Mouse (Mus musculus) fat pad, adult 2 months (tissue): ENCODE results near the gene Fktn.
"Not testable (repeated sequence)": the region's sequence is repeated elsewhere in the genome, so short reads cannot be mapped to it uniquely, and the experiment has no call there.

Experiments used
- DNase-seq: peaks from one replicate; pipeline ENCODE4 v3.0.0-alpha.2; 2011; ENCODE audit warnings: low read depth, low spot score; ENCODE audit errors: extremely low read depth

Fktn gene

DNA sequence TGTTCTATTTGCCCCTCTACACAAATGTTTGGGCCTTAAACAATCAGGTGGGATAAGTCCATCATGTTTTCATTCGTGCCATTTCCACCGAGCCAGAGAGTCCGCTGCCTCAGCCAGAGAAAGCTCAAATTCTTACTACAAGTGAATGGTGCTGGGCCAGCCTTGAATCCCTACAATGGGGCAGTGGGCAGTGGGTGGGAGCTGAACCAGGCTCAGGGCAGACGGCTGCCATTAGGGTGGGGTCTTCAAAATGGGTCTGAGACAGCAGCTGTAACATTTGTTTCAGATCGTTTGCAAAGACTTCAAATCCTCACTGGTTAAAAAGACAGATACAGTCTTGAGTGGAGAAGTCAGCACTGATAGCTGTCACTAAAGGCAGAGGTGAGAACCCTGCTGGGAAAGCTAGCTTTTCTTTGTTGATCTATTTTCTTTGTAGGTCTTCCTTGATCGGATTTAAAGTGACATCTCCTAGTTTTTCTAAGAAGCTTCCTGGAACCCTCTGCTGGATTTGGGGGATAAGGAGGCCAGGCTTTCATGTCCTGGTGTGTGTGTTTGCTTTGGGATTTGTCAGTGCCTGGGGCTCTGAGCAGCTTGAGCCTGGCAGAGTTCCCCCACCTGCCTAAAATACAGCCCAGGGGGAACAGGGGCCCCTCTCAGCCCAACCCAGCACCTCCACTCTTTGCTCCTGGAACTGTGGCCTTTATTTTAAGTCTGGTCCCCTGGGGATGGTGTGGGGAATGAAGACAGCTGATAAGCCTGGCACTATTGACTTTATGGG lies 57.3 kb downstream of the Fktn start:
- DNase-seq, result no peak

DNA sequence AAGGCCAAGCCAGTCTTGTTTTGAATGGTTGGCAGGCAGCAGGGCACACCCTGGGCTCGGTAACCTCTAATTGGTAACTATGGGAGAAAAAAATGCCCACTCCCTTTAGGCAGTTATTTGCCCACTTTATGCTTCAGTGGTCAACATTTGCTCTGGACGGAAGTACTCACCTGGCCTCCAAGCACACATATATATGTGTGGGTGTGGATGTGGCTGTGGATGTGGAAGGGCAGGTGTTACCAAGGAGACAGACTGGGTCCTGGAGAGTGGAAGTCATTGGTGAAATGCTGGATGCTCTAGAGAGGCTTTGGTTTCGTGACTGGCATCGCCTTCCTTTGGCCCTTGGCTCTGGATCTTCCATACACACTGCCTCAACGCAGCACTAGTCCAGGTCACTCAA lies 58.2 kb downstream of the Fktn start:
- no peak for DNase-seq

DNA sequence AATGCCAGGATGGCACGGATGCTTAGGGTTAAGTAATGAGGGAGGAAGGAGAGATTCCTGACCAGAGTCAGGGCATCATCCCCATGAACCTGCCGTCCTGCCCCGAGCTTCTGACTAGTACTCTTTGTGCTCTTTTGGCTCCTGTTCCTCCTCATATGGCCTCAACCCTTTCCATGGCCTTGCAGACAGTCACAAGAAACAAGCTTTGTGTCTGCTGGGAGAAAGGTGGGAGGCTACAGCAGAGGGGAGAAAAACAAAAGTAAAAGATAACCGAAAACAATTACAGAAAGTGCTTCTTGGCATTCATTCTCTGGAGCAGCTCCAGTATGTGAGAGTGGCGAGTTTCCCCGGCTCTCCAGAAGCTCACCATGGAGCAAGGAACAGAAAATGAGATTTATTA lies 60.1 kb downstream of the Fktn start:
- DNase-seq, result no peak

DNA sequence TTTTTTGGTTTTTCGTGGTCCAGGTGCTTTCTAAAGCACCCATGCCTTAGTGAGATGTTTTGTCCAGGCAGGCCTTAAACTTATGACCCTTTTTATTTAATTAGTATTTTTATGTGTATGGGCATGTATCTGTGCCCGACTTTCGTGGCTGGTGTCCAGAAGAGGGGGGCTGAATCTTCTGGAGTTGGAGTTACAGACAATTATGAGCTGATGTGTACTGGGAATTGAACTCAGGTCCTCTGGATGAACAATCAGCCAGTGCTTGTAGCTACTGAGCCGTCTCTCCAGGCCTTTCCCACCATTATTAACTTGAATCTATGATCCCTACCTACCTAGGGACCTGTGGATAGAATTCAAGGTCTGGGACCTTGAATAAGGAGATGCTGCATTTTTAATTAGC lies 67.6 kb downstream of the Fktn start:
- DNase-seq, result no peak

DNA sequence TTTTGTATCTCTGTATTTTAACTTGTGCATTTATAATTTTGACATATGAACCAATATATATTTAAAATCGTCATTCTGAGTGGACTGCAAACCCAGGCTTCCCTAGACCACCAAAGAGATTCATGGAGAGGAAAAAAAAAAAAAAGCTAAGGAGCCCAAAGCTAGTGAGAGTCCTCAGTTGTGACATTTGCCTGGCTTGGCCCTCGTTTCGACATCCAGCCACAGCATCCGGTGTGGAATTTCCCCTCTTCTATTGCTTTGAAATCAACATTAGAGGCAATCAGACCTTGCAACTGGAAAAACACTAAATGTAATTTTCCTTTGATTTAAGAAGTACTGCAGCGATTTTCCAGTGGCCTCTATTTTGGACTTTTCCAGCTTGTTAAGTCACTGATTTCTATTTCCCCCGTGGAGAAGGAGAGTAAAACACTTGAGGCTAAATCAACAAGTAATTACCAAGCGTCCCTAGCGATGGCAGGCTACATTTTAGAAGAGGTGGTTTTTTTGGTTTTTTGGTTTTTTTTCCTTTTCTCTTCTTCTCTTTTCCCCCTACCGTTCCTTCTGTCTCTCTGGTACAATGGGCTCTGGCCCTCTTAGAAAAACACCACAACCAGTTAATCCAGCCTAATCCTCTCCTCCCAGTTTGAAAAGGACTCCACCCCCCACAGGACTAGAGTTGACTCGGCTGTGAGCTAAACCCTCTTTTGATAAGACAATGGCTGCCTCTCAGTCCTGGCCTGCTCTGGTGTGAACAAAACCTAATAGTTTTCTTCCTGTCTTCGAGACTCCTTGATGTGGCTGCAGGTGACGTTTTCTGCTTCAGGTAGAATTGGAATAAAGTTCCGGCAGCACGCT lies 68.6 kb downstream of the Fktn start:
- no peak for DNase-seq

DNA sequence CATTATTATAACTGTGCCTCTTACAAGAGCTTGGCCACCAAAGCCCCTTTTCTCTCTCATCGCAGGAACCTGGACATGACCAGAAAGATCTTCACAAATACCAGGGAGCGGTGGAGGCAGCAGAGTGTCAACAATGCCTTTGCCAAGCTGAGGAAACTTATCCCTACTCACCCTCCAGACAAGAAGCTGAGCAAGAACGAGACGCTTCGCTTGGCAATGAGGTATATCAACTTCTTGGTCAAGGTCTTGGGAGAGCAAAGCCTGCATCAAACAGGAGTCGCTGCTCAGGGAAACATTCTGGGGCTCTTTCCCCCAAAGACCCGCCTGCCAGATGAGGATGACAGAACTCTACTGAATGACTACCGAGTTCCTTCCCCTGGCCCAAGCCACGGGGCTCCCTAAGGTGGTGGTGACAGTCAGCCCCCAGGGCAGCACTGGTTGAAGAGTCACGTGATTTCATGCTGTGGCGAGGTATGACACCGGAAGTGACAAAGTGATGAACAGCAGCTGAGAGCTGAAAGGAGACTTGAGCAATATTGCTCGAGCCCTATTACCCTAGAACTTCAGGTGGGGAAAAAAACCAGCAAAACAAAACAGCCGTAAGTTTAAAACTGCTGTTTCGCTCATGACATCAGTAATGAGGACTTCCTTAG lies 72.1 kb downstream of the Fktn start:
- no peak for DNase-seq

DNA sequence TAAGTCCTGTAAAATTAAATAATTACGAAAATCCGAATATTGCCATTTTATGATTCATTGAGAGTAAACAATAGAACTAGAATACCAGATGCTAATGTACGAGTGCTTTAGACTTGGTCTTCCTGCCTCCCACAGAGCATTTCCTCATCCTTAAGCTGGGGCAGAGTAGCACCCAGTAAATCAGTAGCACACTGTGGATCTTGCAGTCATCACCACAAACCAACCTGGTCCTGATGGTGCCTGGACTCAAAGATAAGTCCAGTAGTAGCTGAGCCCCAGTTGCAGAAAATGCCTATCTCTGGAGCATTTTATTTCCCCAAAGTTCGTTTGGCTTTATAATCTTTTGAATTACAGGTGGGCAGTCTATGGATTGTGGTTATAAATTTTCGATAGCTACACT lies 73.1 kb downstream of the Fktn start:
- no peak for DNase-seq

DNA sequence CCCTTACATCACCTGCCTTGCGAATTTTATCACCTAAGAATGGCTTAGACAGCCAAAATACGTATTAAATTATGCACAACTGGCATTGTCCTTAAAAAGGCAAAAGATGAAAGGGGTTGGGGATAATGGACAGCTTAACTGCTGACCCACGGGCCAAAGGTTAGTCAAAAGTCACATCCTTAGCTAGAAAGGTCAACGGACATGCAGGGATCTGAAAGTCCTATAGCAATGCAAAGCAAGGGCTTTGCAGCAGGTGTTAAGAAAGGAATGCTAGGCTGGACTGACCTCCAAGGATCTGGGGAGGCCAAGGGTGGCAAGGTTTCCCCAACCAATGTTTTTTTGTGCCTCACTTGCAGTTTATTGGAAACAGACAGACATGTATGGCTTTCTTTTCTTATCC lies 75.5 kb downstream of the Fktn start:
- DNase-seq, result no peak

DNA sequence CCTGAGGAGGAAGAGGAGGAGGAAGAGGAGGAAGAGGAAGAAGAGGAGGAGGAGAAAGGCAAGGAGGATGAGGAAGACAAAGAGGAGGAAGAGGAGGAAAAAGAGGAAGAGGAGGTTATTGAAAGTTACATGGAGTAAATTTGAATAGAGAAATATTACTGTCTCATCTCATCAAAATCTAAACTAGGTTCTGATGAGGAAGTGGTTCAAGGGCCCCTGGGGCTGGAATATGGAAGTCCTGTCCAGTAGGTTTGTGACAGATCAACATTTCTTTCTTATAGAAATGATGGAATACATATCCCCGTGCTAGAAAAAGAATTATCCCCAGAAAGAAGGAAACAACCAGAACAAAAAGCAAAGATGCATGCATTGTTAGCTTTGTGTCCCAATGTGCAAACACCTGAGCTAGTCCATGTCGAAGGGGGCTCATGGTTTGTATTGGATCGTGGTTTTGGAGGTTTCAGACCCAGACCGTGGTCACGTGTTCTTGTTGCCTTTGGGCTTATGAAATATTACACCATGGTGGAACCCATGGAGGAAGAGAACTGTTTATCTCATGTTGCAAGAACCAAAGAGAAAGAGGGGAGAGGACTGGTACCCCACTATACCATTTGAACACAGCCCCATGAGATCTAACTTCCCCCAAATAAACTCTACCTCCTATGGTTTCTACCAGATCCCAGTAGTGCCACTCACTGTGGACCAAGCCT lies 80.6 kb downstream of the Fktn start:
- no peak for DNase-seq

DNA sequence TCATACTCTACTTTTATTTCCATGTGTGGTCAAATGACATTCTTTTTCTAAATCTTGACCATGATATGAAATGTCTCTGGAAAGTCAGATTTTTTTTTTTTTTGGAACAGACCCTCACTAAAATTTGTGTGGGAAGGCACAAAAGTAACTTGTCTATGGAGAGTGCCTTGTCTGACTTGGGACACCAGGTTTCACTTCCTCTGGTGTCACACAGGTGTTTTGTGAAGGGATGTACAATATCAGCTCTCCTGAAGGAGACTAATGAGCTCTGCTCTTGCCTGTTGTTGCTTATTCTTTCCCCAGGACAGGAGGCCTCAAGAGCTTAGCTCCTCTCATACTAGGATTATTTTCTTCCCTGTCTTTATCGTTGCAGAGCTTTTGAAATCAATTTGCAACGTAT lies 81.3 kb downstream of the Fktn start:
- DNase-seq, result no peak

DNA sequence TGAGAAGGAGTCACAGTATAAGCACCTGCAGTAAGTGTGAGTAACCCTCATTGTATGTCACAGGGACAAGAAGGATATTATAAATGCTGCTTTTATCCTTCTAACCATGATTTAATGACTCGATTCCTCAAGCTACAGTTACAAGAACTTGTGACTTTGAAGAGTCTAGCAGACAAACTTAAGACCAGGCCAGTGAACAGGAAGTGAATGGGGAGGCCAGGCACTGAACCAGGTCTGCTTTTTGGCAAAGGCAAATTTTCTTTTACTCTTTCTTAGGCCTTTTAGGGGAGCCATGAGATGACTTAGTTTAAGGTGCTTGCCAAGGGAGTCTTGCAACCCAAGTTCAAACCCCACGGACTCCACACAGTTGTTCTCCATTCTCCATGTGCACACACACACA lies 81.9 kb downstream of the Fktn start:
- DNase-seq, result no peak

DNA sequence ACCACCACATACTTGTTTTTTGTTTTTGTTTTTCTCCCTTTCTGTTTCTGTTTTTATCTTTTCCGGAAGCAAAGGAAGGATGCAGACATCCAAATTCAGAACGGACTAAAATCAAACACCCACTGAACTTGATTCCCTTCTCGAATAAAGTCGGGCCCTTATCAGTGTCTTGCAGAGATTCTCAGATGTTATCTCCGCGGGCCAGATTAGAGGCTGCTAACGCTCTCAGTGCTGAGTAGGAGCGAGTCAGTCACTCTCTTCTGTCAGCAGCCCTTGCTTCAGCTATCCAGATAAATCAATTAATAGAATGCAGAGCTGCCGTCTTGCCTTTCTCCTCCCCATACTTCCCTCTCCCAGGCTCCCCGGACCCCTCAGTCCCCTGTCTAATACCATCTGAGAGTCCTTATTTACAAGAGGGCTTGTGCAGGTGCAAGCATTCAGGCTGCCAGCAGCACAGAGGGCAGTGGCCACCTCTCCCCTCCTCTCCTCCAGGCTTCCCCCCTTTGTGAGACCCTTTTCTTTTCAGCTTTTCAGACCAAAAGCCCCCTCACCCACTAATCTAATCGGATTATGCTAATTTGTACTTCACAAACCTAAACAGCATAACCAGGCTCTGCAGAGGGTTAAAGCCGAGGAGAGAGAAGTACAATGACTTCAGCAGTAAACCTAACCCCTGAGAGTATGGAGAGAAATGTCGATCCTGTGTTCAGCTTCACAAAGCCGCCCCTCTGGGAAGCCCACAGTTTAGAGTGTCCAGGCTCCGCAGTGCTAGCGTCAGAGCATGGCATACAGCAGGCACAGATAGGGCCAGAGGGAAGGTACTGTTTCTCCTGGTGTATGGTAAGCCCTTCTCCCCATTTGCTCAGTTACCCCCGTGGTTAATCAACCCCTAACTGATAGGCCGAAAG lies 83.3 kb downstream of the Fktn start:
- no peak for DNase-seq

DNA sequence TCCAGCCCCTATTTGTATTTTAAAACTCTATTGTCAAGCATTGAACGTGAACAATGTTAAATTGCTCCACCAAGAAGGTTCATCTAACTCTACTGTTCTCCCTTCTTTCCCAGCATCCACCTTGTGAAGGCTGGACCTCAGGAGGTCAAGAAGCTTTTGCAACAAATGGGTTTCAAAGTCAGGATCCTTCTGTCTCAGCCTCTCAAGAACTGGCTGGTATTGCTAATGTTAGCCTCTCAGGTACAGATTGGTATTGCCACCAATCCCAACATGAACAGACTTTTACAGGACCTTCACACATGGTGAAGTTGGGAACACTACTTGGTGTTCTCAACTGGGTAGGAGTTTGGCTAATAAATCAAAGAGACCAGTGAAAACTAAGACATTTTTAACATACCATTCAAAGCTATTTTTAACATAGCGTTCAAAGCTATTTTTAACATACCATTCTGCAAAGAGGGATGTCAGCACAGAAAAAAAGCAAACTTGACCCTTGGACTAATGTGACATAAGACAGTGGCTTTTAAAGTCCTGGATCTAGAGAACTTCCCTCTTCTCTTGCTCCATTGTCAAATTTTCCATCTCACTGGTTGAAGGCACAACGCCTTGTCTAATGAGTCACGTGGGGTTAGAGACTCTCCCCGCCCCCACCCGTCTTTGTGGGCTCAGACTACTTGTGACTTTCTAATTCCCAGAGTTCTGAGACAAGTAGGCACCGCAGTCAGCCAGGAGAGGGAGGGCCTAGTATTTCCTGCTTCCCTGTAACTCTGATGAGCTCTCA lies 85.3 kb downstream of the Fktn start:
- DNase-seq, result no peak

DNA sequence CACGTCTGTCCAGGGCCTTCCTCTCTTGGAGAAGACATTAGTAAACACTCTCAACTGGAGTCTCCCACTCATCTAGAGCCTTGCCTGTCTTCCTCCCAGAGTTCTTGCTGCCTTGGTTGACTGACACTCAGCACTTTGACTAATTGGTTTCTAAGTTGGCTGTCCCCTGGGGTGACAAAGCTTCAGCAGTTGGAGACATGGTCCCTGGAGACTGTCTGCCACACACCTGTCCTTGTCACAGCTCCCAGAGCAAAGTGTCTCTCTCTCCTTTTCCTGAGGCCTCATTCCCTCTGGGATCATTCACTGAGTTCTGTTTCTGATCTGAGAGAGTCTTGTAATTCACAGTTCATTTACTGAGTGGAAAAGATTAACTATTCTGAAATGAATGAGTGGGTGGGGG lies 86.0 kb downstream of the Fktn start:
- DNase-seq, result no peak

DNA sequence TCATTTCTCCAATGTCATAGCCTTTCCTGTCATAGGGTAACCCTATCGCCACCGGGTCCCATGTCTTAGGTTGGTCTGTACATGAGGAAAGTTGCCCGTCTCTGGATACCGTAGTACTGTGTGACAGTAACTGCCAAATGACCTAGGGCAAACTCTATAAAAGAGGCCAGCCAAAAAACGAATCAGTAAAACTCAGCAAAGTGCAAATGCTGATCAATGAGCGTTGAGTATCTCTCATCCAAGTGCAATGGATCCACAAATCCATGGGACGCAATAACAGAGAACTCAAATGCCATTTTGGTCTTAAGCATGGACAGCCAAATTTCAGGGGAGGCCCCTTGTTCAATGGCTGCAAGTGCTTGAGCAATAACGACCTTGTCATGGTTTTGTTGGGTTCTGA lies 89.9 kb downstream of the Fktn start:
- not testable (repeated sequence) for DNase-seq

DNA sequence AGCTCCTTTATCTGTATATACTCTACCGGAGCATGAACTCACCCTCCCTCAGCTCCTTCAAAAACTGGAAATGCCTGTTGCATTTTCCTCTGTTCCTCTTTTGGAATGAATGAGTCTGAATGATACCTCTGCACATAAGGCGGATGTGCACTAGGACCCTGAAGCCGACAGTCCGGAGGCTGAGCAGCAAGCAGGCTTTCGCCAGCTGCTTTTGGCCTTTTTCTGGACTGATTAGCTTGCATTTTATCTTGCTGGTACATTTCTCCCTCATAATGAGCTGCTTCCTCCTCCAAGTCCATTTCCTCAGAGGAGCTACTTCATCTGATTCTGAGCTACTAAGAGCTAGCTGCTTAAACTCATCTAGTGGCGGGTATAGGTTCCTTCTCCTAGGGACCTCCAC lies 92.6 kb downstream of the Fktn start:
- DNase-seq, result not testable (repeated sequence)

DNA sequence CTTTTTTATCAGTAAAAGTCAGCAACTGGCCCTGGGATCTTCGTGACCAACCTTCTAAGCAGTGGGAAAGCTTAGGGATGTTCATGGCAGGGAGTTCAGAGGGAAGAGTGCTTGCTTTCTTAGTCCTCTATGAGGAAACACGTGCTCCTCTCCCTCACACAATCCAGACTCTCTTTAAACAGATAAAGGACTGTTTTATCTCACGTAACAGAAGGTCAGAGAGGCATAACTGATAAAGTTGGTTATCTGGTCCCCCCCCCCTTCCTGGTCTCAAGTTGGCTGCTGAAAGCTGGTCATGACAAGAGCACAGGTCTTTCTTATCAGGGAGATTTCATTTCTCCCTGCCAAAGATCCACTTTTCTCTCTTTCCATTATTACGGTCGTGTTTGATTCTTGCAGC lies 104.5 kb downstream of the Fktn start:
- no peak for DNase-seq

DNA sequence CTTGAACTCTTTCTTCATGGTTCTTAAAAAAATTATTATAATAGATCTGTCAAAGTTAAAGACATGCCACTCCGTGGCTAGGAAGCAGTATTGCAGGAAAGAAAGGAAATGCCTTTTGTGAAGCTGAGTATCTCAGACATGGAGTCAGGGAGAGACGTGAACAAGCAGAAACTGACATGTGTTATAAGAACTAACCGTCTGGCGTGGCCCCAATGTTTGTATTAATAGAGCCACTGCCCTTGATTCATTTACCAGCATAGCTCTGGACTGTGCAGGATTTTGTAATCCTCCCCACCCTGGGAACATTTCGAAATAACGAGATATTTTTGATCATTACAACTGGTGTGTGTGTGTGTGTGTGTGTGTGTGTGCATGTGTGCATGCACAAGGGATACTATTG lies 109.9 kb downstream of the Fktn start:
- no peak for DNase-seq

DNA sequence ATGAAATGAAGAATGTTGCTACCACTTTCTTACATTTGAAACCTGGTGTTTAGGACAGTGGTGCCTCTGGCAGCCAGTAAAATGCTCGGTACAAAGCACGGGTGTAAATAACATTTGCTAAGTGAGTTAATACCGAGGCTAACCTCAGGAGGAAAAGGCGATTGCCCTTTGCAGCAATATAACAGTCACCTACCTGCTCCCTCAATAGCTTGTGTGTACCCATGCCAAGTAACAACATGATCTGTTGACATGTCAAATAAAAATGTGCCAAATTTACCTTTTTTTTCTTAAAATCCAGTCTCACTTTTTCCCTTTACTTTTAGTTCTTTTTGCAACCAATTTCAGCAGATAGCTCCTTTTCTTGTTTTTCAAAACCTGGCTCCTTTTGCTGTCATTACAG lies 111.0 kb downstream of the Fktn start:
- DNase-seq, result no peak
